Mouse (Mus musculus): ENCODE data around the gene Kif3b.

Kif3b gene

DNA sequence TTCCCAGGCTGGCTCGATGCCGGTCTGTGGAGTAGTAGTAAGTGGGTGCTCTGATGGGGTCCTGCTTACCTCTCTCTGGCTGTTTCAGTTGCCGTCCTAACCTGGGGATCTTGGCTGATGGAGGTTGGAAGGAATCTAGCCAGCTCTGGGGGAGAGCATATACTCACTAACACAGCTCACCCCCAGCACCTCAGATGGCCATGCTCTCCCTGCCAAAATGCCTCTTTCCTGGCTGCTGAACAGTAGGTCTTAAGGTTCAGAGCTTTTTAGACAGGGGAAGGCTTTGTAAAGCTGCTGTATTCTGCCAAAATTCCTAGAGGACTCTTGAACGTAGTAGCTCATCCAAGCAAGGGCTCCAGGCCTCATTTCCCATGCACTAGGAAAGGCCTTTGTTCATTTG, 6.6 kb downstream of the Kif3b start:
- DNase-seq (ENCODE audit: low spot score in 2 of 2) = no peak

DNA sequence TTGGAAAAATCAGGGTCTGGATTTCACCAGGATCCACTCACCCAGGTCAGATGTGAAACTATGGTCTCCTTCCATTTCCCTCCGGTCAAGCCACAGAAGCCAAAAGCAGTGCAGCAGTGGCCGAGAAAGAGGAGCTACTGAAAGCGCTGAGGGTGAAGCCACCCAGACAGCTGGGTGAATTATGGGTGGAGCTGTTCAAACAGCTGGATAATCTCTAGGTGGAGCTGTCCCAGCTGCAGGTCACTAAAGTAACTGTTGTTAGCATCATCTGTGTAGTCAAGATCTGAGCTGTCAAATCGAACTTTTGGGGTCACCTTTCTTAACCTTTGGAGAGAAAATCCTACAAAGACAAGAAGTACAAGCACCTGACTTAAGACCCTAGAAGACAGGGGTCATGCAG, 7.2 kb downstream of the Kif3b start:
- DNase-seq (ENCODE audit: low spot score in 2 of 2) = no peak

- no peak for DNase-seq (ENCODE audit: low spot score in 2 of 2)
These were observed 7.7 kb downstream of the Kif3b start for GRCm38 (mm10) chr2:153298863-153299262.

DNA sequence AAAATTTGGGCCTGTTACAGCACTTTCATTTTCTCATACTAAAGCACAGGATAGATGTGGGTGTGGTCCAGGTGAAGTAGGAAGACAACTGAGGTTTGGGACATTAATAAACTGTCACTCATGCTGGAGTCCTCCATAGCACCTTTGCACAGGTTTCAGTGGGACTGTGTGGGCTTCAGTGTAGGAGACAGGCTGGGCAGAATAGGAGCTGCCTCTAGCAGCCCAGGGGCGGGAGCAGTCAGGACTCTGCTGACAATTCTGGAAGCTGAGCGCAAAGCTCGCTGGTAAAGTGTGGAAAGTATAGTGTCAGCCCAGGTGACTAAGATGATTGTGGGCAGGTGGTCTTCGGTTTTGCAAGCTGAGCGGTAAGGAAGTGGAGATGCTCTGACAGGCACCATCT, 9.9 kb downstream of the Kif3b start:
- DNase-seq (ENCODE audit: low spot score in 2 of 2) = no peak

GRCm38 (mm10) chr2:153305240-153305639, 14.0 kb downstream of the Kif3b start:
- no peak for DNase-seq (ENCODE audit: low spot score in 2 of 2)

- no peak for DNase-seq (ENCODE audit: low spot score in 2 of 2)
These were observed 17.4 kb downstream of the Kif3b start for GRCm38 (mm10) chr2:153308586-153308985.

- no peak for DNase-seq (ENCODE audit: low spot score in 2 of 2)
These were observed 17.9 kb downstream of the Kif3b start for GRCm38 (mm10) chr2:153309106-153309505.

GRCm38 (mm10) chr2:153310228-153310627, 19.0 kb downstream of the Kif3b start:
- DNase-seq (ENCODE audit: low spot score in 2 of 2) = no peak

DNA sequence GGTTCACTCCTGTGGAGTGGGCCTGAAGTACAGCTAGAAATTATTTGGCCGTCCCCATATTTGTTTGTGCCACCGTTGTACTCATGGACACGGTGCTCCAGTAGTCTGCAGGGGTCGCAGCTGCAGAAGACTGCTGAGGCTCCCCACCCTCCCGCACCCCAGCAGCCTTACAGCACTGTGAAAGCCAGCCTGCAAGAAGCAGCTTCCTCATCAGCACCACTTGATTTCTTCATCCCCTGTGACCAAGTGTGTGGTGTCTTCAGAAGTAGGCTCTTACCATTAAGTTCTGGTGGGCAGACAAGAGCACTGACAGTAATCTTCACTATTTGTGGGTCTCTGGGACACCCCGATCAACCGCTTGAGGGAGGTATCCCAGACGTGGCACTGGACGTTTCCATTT, 21.7 kb downstream of the Kif3b start:
- DNase-seq (ENCODE audit: low spot score in 2 of 2) = no peak

- DNase-seq (ENCODE audit: low spot score in 2 of 2) = no peak
These were observed 27.2 kb downstream of the Kif3b start for GRCm38 (mm10) chr2:153318408-153318807.

DNA sequence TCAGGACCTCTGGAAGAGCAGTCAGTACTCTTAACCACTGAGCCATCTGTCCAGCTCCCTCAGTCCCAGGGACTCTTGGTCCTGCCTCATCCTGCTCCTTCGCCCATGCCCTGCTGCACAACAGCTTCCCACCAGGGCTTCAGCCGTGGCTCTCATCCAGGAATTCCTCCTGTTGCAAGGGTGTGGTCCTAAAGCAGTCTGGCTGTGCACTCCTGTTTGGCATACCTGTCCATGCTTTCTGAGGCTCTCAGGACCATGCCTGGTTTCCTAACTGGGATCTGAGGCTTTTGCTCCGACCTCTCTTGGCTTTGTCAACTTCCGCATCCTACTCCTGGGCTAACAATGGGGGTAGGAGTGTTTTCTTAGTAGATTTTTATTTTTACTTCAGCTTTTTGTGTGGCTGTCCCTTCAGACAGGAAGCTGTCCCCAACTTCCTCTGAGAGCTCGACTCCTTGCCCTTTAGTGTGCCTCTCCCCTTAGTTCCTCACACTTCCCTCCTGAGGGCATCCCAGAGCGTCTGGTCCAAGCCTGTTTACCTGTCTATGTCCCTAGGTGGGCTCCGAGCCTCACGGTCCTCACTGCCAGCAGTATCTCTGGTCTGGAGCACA, 27.9 kb downstream of the Kif3b start:
- DNase-seq (ENCODE audit: low spot score in 2 of 2) = no peak

- DNase-seq (ENCODE audit: low spot score in 2 of 2) = no peak
These were observed 34.6 kb downstream of the Kif3b start for GRCm38 (mm10) chr2:153325706-153326376.

- no peak for DNase-seq (ENCODE audit: low spot score in 2 of 2)
These were observed 41.1 kb downstream of the Kif3b start for GRCm38 (mm10) chr2:153332271-153332670.

- DNase-seq (ENCODE audit: low spot score in 2 of 2) = no peak
These were observed 41.8 kb downstream of the Kif3b start for GRCm38 (mm10) chr2:153332981-153333380.

DNA sequence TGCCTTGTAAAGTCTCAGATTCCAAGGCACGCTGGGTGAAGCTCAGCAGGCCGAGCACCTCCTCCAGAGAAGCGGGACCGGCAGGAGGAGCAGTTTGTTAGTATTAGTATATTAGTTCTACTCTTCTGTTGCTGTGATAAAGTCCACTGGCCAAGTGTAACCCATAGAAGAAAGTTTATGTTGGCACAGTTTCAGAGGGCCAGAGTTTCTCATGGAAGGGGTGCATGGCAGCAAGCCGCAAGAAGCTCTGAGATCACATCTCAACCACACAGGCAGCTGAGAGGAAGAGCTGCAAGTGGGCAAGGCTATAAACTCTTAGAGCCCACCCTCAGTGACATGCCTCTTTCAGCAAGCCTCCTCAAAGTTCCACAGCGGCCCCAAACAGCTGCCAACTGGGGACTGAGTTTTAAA, 42.6 kb downstream of the Kif3b start:
- DNase-seq (ENCODE audit: low spot score in 2 of 2) = no peak

- DNase-seq (ENCODE audit: low spot score in 2 of 2) = no peak
These were observed 43.1 kb downstream of the Kif3b start for GRCm38 (mm10) chr2:153334281-153334680.

GRCm38 (mm10) chr2:153336117-153336516, 44.9 kb downstream of the Kif3b start:
- no peak for DNase-seq (ENCODE audit: low spot score in 2 of 2)

DNA sequence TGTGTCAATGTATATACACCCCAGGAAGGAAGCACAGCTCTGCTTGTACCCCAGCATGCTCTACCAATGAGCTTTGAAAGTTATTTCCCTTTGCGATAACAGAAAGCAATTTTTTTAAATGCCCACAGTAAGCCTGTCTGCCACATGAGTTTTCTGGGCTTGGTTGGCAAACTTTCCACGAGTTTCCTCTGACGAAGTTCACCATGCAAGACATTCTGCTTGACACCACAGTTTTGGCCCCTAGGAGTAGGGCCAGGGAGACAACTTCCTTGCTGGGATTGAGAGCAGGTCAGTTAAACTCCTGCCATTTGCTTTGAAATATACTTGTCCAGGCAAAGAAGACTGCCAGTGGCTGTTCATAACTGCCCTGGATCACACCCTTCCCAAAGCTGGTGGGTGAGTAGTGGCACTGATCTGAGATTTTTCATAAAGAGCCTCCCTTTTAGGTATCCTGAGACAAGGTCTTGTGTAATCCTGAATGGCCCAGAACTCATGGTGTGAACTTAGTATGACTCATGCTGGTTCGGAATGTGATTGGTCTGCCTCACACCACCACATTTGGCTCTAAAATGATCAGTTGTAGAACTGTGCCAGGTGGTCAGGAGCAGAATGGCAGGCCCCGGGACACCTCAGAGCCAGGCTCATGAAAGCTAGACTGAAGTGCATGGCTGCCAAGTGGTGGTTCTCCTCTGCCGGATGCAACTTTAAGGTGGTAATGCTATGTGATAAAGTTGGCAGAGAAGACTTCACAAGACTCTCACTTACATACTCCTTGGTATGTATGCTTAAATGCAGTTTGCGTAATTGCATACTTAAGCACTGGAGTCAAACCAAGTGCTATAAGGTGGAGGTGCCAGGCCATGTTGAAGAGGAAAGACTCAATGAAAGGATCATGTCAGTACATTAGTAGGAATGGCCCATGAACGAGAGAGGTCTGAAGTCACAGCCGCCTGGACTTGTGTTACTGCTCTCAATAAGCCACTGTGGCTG, 47.4 kb downstream of the Kif3b start:
- DNase-seq (ENCODE audit: low spot score in 2 of 2) = no peak

GRCm38 (mm10) chr2:153342166-153342565, 51.0 kb downstream of the Kif3b start:
- DNase-seq (ENCODE audit: low spot score in 2 of 2) = no peak

DNA sequence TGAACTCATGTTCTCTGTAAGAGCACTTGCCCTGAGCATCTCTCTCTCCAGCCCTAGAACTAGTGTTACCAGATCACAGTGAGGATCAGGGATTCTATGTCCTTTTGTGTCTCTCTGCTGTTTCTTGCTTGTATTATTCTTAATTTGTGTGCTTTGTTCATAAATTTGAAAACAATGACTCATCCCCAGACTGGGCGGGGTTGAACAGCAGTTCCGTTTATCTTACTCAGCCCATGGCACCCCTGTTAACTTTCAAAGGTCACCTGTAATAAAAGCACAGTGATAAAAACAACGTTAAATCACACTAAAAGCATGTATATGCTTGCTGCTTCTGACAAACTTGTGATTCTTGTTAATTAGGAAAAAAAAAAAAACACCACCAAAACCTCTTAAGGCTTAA, 51.4 kb downstream of the Kif3b start:
- no peak for DNase-seq (ENCODE audit: low spot score in 2 of 2)

DNA sequence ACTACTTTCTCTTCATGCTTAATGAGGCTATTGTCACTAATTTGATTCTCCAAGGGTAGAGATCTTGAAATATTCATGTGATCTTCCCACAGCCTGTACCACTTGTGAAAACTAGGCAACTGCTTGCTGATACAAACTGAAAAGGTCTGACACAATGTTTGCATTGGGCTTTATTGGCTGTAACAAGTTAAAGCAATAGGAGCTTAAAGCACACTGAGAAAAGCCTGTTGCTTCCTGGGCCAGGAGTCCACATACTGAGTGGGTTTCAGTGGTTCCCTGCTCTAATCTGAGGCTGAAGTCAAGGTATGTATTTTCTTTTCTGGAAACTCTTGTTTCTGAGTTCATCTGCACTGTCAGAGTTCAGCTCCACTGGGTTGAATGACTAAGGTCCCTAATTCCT, 52.0 kb downstream of the Kif3b start:
- DNase-seq (ENCODE audit: low spot score in 2 of 2) = no peak

GRCm38 (mm10) chr2:153345071-153345453, 53.8 kb downstream of the Kif3b start:
- no peak for DNase-seq (ENCODE audit: low spot score in 2 of 2)
